In genomic region chr7:98893144-98893543, GRCm38 (mm10) we compare ENCODE assay signal across 23 mouse cellular contexts.
"Had no signal": no experiment of that assay in that cellular context is flagged by ENCODE, and none has a peak within 500 bp of the region (broad histone marks: within the 10 kb centered on the region; RNA-seq: fewer than 3 reads in every experiment).

No protein-coding gene starts in this region.

- H3K27ac ChIP-seq: hindbrain, embryonic 13.5 days; hindbrain, embryonic 15.5 days; hindbrain, postnatal 0 days; limb, embryonic 12.5 days; liver, embryonic 13.5 days had no signal

- H3K9me3 ChIP-seq: heart, embryonic 10.5 days; heart, embryonic 12.5 days; hindbrain, embryonic 13.5 days; hindbrain, embryonic 15.5 days; kidney, embryonic 15.5 days; limb, embryonic 12.5 days; liver, embryonic 13.5 days had no signal

- H3K27me3 ChIP-seq: heart, embryonic 12.5 days; hindbrain, embryonic 13.5 days; hindbrain, embryonic 15.5 days; kidney, embryonic 15.5 days; liver, embryonic 13.5 days had no signal

- H3K4me3 ChIP-seq: heart, embryonic 10.5 days; heart, embryonic 12.5 days; hindbrain, embryonic 13.5 days; hindbrain, embryonic 15.5 days; kidney, embryonic 15.5 days; limb, embryonic 12.5 days; liver, embryonic 13.5 days had no signal

- H3K36me3 ChIP-seq: hindbrain, embryonic 13.5 days; hindbrain, embryonic 15.5 days; kidney, embryonic 15.5 days had no signal

- DNase-seq: gastrocnemius, postnatal 14 days; gastrocnemius, postnatal 36 days; heart, adult 18-20 months; heart, postnatal 10 days; heart, postnatal 4 days; kidney, adult 11 months; kidney, adult 2 months; kidney, adult 9 months; kidney, postnatal 14 days; kidney, postnatal 36 days; layer of hippocampus, adult 9-11 months; layer of hippocampus, postnatal 36 days; left cerebral cortex, postnatal 4 days; liver; liver, embryonic 13.5 days had no signal

- ATAC-seq: hindbrain, postnatal 0 days; intestine, embryonic 16.5 days had no signal
